Mouse (Mus musculus) myocyte (in vitro differentiated cells): Measurements from ENCODE around the gene Chrnb1.

Experiments
- E2F4 ChIP-seq: IDR thresholded peaks from one replicate; pipeline ENCODE4 v1.6.1; 2011; ENCODE audit warnings: mild to moderate bottlenecking, control low read depth, moderate library complexity; ENCODE audit not compliant: insufficient read depth
- MAX ChIP-seq: IDR thresholded peaks from one replicate; pipeline ENCODE4 v1.6.1; 2011; ENCODE audit warnings: low read depth, mild to moderate bottlenecking, control low read depth
- MYOG ChIP-seq, 3 experiments: IDR thresholded peaks; one replicate each; pipeline ENCODE4 v1.6.1; 2011; ENCODE audit warnings: control low read depth in 2 of 3, low read depth in 2 of 3, mild to moderate bottlenecking in 2 of 3; ENCODE audit not compliant: insufficient read length in 2 of 3, control insufficient read depth in 1 of 3, insufficient read depth in 1 of 3
- POLR2A ChIP-seq: IDR thresholded peaks from one replicate; pipeline ENCODE4 v1.6.1; 2011; ENCODE audit warnings: low read depth, mild to moderate bottlenecking, control low read depth, moderate library complexity; ENCODE audit not compliant: insufficient read length
- USF1 ChIP-seq: IDR thresholded peaks from one replicate; pipeline ENCODE4 v1.6.1; 2011; ENCODE audit warnings: low read depth, mild to moderate bottlenecking, control low read depth, moderate library complexity

DNA sequence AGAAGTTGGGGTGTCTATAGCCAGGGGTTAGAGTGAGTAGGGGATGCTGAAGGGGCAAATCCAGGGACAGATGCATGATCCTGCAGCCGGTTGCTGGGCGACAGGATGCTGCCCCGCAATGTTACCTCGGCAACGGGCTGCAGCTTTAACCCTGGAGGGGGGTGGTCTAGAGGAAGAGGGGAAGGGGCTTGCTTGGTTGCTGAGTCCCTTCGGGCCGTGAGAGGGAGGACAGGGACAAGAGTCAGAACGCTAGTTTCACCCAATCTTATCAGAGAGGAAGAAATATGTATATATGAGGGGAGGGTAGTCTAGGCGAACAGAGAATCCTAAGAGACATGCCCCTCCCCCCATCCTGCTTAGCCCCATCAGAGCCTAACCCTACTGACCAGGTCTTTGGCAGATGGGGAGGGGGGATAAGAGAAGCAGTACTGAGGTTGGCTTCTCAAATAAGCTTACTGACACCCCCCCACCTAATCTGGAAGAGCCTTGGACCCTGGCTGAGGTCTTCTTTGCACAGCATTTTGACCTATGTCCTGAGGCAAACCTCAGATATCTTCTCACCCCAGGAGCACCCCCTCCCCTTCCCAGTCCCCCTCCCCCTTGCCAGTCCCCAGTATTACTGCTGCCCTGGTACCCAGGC lies 39.7 kb upstream of the Chrnb1 start:
- TF ChIP-seq E2F4, result no peak
- no peak for TF ChIP-seq POLR2A
- TF ChIP-seq MAX, result no peak
- TF ChIP-seq MYOG (IDR thresholded peaks at IDR 0.05; ENCODE audit: control insufficient read depth in 1 of 3, insufficient read depth in 1 of 3, insufficient read length in 2 of 3, low read depth in 2 of 3), result no peak
- no peak for TF ChIP-seq USF1
